Mouse (Mus musculus) CH12.LX (cell line): ENCODE measurements around the gene Fam219a.

ENCODE experiments used
- ELF1 ChIP-seq: IDR thresholded peaks from 2 replicates; pipeline ENCODE4 v1.6.1; 2014; ENCODE audit warnings: low read depth, mild to moderate bottlenecking, inconsistent platforms, low read length, improper control_type of control experiment
- EP300 ChIP-seq: IDR thresholded peaks from 2 replicates; pipeline ENCODE4 v1.6.1; 2011; ENCODE audit warnings: low read length, improper control_type of control experiment
- POLR2A ChIP-seq: IDR thresholded peaks from 2 replicates; pipeline ENCODE4 v1.6.1; 2011; ENCODE audit warnings: low read depth, mild to moderate bottlenecking, improper control_type of control experiment, low read length
- TBP ChIP-seq: conservative IDR thresholded peaks from 2 replicates; pipeline ENCODE4 v1.6.1; 2011; ENCODE audit warnings: low read depth, low read length, improper control_type of control experiment

GRCm38 (mm10) chr4:41520641-41521040, 48.7 kb downstream of the Fam219a start:
- TF ChIP-seq TBP (no peak), ELF1 (no peak), POLR2A (no peak), EP300 (no peak)
